Mouse (Mus musculus) testis, adult 2 months (tissue): ENCODE results near the gene Plp2. TPM values are rescaled to one million over a fixed set of nuclear protein-coding genes. Genes with fewer than 3 reads are reported as not detected.

ENCODE experiments used
- H3K27ac ChIP-seq: fragments of 200-500 bp; 2 replicates; pipeline ENCODE4 v1.5.1; 2012; ENCODE audit warnings: low read depth, low read length; ENCODE audit not compliant: control insufficient read depth, insufficient read depth
- H3K27me3 ChIP-seq: fragments of 200-500 bp; 2 replicates; pipeline ENCODE4 v1.6.1; 2012; ENCODE audit warnings: mild to moderate bottlenecking, low read length, moderate library complexity; ENCODE audit not compliant: control insufficient read depth, insufficient read depth
- H3K36me3 ChIP-seq: fragments of 200-500 bp; 2 replicates; pipeline ENCODE4 v1.6.1; 2012; ENCODE audit warnings: mild to moderate bottlenecking, low read length; ENCODE audit not compliant: control insufficient read depth, insufficient read depth
- H3K4me1 ChIP-seq: fragments of 200-500 bp; 2 replicates; pipeline ENCODE4 v1.6.1; 2012; ENCODE audit warnings: low read length; ENCODE audit not compliant: control insufficient read depth, insufficient read depth
- H3K4me3 ChIP-seq: fragments of 200-500 bp; 2 replicates; pipeline ENCODE4 v1.5.1; 2012; ENCODE audit warnings: low read depth, mild to moderate bottlenecking, low read length, moderate library complexity, mixed read lengths; ENCODE audit not compliant: control insufficient read depth
- CTCF ChIP-seq: fragments of 200-500 bp; IDR thresholded peaks from 2 replicates; pipeline ENCODE4 v1.5.1; 2012; ENCODE audit warnings: low read depth, mild to moderate bottlenecking, inconsistent platforms, low read length, moderate library complexity; ENCODE audit not compliant: control insufficient read depth, insufficient read depth, insufficient replicate concordance
- POLR2A ChIP-seq: fragments of 200-500 bp; IDR thresholded peaks from 2 replicates; pipeline ENCODE4 v1.6.1; 2012; ENCODE audit warnings: low read depth, mild to moderate bottlenecking, inconsistent platforms, low read length, moderate library complexity; ENCODE audit not compliant: control insufficient read depth
- polyA plus RNA-seq: library from polyadenylated mRNA; depleted of rRNA; stranded (reverse); fragments of >200 nt; gene quantifications from 2 replicates; pipeline ENCODE4 v1.2.3, GENCODE M21; 2012

Gene Plp2
- polyA plus RNA-seq, 1 experiment = 6.2 TPM

GRCm38 (mm10) chrX:7690486-7690885 lies 19.3 kb upstream of the Plp2 start:
- H3K36me3 ChIP-seq = no peaks in the 10 kb centered on the region
- no peak overlapping the region for H3K27ac ChIP-seq
- H3K4me1 ChIP-seq = no peaks in the 10 kb centered on the region
- H3K4me3 ChIP-seq = no peak overlapping the region
- TF ChIP-seq CTCF (no peak), POLR2A (no peak)
- H3K27me3 ChIP-seq = no peaks in the 10 kb centered on the region

GRCm38 (mm10) chrX:7688321-7688720 lies 17.1 kb upstream of the Plp2 start:
- Histone ChIP-seq H3K4me3 (no peak overlapping the region), H3K36me3 (no peaks in the 10 kb centered on the region), H3K4me1 (no peaks in the 10 kb centered on the region), H3K27me3 (no peaks in the 10 kb centered on the region), H3K27ac (no peak overlapping the region)
- no peak for TF ChIP-seq CTCF
- TF ChIP-seq POLR2A = no peak

GRCm38 (mm10) chrX:7680864-7681263 lies 9.7 kb upstream of the Plp2 start, which contains the start of gene Magix:
Gene Magix (minus strand): TSS chrX:7681251.
- no peaks in the 10 kb centered on the region for H3K27me3 ChIP-seq
- H3K4me3 ChIP-seq = peak within 1 kb of the TSS; percentile 3; the same call in 1 of the 2 replicates
- TF ChIP-seq POLR2A (no peak), CTCF (no peak)
- H3K4me1 ChIP-seq = no peaks in the 10 kb centered on the region; the same call in 1 of the 2 replicates
- H3K27ac ChIP-seq = no peak within 1 kb of the TSS
- no peaks in the 10 kb centered on the region for H3K36me3 ChIP-seq

GRCm38 (mm10) chrX:7680057-7680412 lies 8.8 kb upstream of the Plp2 start:
- no peak for TF ChIP-seq CTCF
- TF ChIP-seq POLR2A = no peak
- Histone ChIP-seq H3K27me3 (no peaks in the 10 kb centered on the region), H3K36me3 (no peaks in the 10 kb centered on the region), H3K4me1 (peaks cover under 1% of the 10 kb centered on the region; the same call in 1 of the 2 replicates), H3K4me3 (peak overlapping the region; percentile 3), H3K27ac (no peak overlapping the region)

GRCm38 (mm10) chrX:7679405-7680056 lies 8.3 kb upstream of the Plp2 start:
- no peaks in the 10 kb centered on the region for H3K27me3 ChIP-seq
- H3K4me1 ChIP-seq = peaks cover 4% of the 10 kb centered on the region
- H3K4me3 ChIP-seq = peak overlapping the region; percentile 51
- TF ChIP-seq POLR2A (no peak), CTCF (peak; percentile 57)
- no peaks in the 10 kb centered on the region for H3K36me3 ChIP-seq
- H3K27ac ChIP-seq = no peak overlapping the region

GRCm38 (mm10) chrX:7678986-7679385 lies 7.8 kb upstream of the Plp2 start:
- Histone ChIP-seq H3K27ac (no peak overlapping the region), H3K4me1 (peaks cover 9% of the 10 kb centered on the region), H3K36me3 (no peaks in the 10 kb centered on the region), H3K27me3 (no peaks in the 10 kb centered on the region), H3K4me3 (no peak overlapping the region)
- TF ChIP-seq POLR2A (no peak), CTCF (no peak)

GRCm38 (mm10) chrX:7675001-7675380 lies 3.8 kb upstream of the Plp2 start:
- Histone ChIP-seq H3K4me3 (no peak overlapping the region; the same call in 1 of the 2 replicates), H3K36me3 (no peaks in the 10 kb centered on the region), H3K27ac (no peak overlapping the region), H3K27me3 (no peaks in the 10 kb centered on the region), H3K4me1 (peaks cover 25% of the 10 kb centered on the region)
- TF ChIP-seq POLR2A (no peak), CTCF (no peak)
